Mouse (Mus musculus): ENCODE data around the gene Slc1a7.

The Slc1a7 gene

GRCm38 (mm10) chr4:108055873-108056272 is 87.7 kb downstream of the Slc1a7 start:
- DNase-seq: peak; percentile 38

- no peak for DNase-seq
Measured at GRCm38 (mm10) chr4:108057247-108057646, 89.1 kb downstream of the Slc1a7 start.

- peak; percentile 41 for DNase-seq
Measured at GRCm38 (mm10) chr4:108058166-108058565, 90.0 kb downstream of the Slc1a7 start.

- no peak for DNase-seq
Measured at GRCm38 (mm10) chr4:108059601-108060379, 91.7 kb downstream of the Slc1a7 start.

- DNase-seq: no peak
Measured at GRCm38 (mm10) chr4:108060774-108061173, 92.6 kb downstream of the Slc1a7 start.

GRCm38 (mm10) chr4:108062524-108062923 is 94.4 kb downstream of the Slc1a7 start:
- DNase-seq: no peak
